Mouse (Mus musculus) inflammation-experienced regulatory T-cells, adult 6 months (primary cell): ENCODE measurements around the gene Mfsd4b1. TPM values are rescaled to one million over a fixed set of nuclear protein-coding genes. Genes with fewer than 3 reads are reported as not detected.

Source experiments
- ATAC-seq: one replicate; pipeline ENCODE4 v1.8.0; 2017
- polyA plus RNA-seq, 3 experiments: library from polyadenylated mRNA; unstranded; fragments of 100-300 nt; shearing (Covaris generic); gene quantifications; one replicate each; pipeline ENCODE4 v1.2.1; 2017

Gene Mfsd4b1
- polyA plus RNA-seq, 3 experiments from 2014 or later = not detected

- ATAC-seq = no peak
These were observed 66.8 kb downstream of the Mfsd4b1 start for GRCm38 (mm10) chr10:39958266-39958665.

GRCm38 (mm10) chr10:39956340-39956878 is 68.7 kb downstream of the Mfsd4b1 start:
- ATAC-seq = no peak

- ATAC-seq = no peak
These were observed 69.9 kb downstream of the Mfsd4b1 start for GRCm38 (mm10) chr10:39955163-39955562.

Other genes starting within 250 kb of the Mfsd4b1 start
- gene Mfsd4b4, start 126.0 kb downstream of the Mfsd4b1 start, polyA plus RNA-seq = 1 to 10 TPM in 2 of 3 experiments, under 1 TPM in 1; 0.87 to 3.0 (median 2.2) TPM
- not detected for gene Mfsd4b2, start 98.3 kb downstream of the Mfsd4b1 start, polyA plus RNA-seq
- gene Mfsd4b3, start 65.1 kb downstream of the Mfsd4b1 start, polyA plus RNA-seq = not detected
- under 1 TPM in 1 of 3 experiments, not detected in 2; 0.20 TPM for gene Mfsd4b5, start 38.6 kb downstream of the Mfsd4b1 start, polyA plus RNA-seq
- 1 to 10 TPM in 2 of 3 experiments, under 1 TPM in 1; 0.45 to 5.5 (median 3.1) TPM for gene Slc16a10, start 117.0 kb upstream of the Mfsd4b1 start, polyA plus RNA-seq
- gene Rpf2, start 221.8 kb upstream of the Mfsd4b1 start, polyA plus RNA-seq = 10 to 100 TPM; 59.8 to 68.0 (median 65.5) TPM
- gene Gtf3c6, start 232.8 kb upstream of the Mfsd4b1 start, polyA plus RNA-seq = 100 to 1,000 TPM; 113 to 128 (median 121) TPM